Mouse (Mus musculus) ovary, postnatal 36 days (tissue): Measurements from ENCODE around the gene Tspan9.

Source experiments
- DNase-seq: peaks from one replicate; pipeline ENCODE4 v3.0.0; 2022; ENCODE audit warnings: low spot score, mixed read lengths

The Tspan9 gene

GRCm38 (mm10) chr6:128036597-128036996 is 106.8 kb downstream of the Tspan9 start:
- DNase-seq, result no peak

- no peak for DNase-seq
Measured at GRCm38 (mm10) chr6:128035930-128036309, 107.5 kb downstream of the Tspan9 start.

- DNase-seq, result peak; percentile 28
Measured at GRCm38 (mm10) chr6:128035250-128035929, 108.0 kb downstream of the Tspan9 start.

GRCm38 (mm10) chr6:128034317-128035249 is 108.8 kb downstream of the Tspan9 start:
- DNase-seq, result peak; percentile 72

- DNase-seq, result no peak
Measured at GRCm38 (mm10) chr6:128033868-128034250, 109.5 kb downstream of the Tspan9 start.

GRCm38 (mm10) chr6:128033172-128033867 is 110.1 kb downstream of the Tspan9 start:
- DNase-seq, result peak; percentile 33

DNA sequence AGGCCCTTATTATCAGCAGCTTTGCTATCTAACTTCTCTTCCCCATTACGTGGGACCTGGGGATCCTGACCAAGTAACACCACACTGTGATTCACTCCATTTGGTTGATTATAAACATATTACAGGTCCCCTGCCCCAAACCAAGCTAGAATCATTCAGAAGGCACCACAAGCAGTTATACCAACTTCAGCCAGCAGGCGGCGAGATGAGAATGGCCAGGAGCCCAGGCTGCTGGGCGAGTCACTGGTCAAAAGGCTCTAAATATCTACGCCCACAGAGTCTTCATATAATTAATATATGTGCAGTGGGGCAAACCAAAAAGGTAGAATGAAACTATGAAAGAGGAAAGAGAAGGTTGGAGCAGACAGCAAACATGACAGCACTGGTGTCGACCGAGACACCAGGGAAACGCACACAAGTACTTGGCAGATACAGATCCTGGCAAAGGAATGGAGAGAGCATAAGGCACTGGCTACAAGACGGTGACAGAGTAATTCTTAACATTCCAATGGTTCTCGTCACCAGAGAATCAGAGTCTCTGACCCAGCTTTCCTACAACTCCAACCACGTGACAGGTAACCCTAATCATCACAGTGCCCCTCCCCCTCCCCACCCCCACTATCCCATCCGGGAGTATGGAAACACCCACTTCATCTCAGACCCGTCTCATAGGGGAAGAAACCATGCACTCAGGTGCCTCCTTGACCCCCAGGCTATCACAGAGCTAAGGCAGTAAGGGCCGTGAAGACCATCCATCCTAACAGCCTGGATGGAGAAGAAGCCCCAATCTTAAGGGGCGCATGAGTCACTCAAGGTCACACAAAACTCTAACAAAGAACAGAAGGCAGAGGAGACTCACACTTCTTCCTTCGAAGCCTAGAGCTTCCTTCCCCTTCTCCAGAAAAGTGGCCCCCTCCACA is 110.9 kb downstream of the Tspan9 start:
- DNase-seq, result peak; percentile 75

DNA sequence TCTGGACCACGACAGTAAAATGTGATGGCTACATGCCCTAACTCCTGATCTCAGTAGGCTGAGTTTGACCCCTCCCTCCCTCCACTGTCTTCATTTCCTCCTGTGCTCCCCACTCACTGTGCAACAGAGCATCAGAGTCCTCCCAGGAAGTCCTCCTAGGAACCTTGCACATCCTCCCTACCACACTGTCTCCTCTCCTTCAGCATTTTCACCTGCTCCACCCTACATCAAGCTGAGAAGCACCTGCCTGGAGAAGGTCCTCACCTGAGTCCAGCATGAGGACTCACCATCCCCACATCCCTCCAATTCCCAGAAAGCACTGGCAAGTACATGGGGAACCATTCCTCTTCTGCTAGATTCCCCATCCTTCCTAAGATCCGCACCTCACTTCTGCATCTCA is 111.8 kb downstream of the Tspan9 start:
- no peak for DNase-seq

DNA sequence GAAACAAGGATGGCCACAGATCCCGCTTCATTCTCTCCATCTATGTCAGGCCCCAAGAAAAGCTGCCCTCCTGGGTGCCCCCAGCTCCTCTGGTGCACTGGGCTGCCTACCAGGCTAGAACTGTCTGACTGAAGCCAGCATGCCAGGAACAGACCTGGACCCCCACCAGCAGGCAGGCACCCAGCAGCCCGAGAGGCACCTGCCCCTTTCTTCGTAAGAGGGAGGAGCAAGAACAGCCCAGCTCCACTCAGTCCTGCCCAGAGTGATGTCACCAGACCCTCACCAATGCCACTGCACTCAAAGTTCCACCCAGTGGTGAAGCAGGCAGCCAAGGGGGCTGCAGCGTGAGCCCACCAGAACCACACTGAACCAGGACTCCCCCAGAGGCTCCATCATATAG is 112.3 kb downstream of the Tspan9 start:
- DNase-seq, result no peak

GRCm38 (mm10) chr6:128030475-128030874 is 112.9 kb downstream of the Tspan9 start:
- no peak for DNase-seq

DNA sequence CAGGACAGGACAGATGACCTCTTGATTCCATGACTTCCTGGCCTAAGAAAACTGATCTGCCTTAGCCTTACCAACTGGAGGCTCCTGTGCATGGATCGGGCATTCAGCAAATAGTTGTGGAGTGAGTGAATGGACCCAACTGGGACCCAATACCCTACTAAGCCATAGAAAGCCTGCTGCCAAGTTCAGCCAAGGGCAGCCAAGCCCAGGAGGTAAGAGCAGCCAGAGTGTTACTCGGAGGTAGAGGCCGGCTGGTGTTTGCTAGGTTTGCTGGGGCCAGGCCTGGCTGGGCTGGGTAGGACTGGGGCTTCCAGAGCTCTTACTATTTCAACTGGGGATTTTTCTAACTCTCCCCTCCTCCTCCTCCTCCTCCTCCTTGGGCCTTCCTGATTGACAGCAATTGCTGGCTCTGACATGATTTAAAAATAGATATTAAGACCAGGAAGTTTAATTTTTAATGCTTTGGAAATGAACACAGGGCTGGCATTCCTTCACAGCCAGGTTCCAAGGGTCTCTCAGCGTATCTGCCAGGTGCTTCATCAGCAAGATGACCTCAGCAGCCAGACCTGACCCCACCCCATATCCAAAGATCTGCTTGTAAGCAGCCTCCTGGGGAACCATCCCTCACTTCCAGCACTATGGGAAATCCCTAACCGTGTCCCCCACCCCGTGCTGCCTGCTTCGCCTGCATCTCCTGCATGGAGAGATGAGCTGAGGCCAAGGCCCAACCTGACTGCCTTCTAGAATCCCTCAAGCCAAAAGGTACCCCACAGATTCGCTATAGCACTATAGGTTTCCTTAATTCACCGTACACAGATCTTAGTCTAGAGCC is 113.7 kb downstream of the Tspan9 start:
- DNase-seq, result no peak

DNA sequence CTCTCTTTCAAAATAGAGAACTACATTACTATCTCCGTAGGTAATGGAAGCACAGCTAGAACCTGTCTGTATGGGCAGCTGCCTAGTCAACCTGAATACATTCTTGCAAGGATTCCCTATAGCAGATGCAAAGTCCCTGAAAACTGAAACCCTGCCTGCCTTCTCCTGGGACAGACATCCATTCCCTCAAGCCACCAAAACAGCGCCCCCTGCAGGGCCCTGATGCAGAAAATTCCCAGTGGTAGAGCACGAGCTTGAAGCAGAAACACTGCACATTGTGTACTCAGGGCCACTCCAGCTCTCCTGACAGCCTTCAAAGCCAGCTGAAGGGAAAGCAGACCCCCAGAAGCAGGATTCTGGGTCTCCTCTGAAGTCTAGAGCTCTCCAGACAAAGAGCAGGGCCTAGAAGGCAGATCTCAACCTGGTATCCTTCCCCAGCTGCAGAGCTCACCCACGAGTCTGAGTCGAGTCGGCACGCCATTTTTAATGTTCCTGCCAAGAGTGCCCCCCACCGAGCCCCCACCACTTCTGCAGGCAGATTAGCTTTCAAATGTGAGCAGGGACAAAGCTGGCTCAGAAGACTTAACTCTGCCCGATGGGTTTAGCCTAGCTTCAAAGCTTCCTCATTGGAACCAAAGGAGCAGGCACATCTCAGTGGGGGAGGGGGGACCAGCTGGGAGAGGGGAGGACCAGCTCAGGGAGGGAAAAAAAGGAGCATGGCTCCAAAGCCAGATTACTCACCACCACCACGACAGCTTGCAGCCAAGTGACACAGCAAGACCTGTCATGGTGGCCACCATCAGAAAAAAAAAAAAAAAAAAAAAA is 115.1 kb downstream of the Tspan9 start:
- peak; percentile 60 for DNase-seq

GRCm38 (mm10) chr6:128025997-128026396 is 117.4 kb downstream of the Tspan9 start:
- no peak for DNase-seq

DNA sequence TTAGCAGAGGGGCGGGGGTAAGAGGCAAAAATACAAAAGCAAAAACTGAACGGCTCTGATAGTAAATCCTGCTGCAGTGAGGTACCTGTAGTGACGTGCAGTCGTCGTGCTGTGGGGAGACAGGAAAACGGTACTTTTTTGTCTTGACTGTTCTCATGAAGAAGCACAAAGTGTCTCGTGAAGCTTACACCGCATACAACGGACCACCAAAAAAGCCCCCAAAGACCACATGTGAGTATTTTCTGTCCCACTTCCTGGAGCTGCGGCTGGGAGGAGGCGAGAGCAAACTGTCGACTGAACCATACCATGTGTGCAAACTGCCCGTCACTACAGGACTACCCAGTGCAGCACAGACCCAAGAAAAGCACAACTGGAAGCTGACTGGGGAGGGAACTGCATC is 117.8 kb downstream of the Tspan9 start:
- DNase-seq, result no peak

- no peak for DNase-seq
Measured at GRCm38 (mm10) chr6:128022207-128022606, 121.2 kb downstream of the Tspan9 start.

GRCm38 (mm10) chr6:128021931-128022202 is 121.5 kb downstream of the Tspan9 start:
- DNase-seq, result no peak

DNA sequence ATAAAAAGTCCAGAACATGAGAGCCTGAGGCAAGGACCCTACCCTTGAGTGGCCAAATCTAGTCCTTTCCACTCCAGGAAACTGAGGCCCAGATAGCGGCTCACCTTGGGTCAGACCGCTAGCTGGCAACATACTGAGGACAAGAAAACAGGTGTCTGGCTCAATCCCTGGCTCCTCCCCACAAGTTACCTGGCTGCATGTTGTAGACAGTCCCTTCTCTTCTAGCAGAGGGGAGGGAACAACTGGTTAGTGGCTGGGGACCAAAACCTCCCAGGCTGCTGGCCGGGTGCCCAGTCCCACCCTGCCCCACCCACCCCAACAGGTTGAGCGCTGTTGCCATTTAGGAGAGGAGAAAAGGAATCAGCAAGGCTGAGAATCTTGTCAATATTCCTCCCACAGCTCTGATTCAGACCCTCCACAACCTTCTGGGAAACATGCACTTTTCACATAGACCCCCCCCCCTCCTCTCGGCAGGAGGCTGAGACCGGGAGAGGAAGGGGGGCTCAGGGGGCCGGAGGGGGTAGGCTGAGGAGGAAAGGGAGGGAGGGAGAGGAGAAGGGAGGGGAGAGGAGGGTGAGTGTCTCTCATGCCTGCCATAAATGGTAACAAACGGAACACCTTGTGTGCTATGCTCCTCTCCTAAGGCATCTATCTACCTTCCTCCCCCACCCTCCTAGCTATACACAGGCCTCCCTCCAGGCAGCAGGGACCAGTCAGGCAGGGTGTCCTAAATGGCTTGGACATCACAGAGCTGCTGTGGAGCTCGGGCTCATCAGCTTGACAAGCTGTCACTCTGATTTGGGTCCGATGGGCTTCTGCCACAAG is 122.1 kb downstream of the Tspan9 start:
- no peak for DNase-seq

DNA sequence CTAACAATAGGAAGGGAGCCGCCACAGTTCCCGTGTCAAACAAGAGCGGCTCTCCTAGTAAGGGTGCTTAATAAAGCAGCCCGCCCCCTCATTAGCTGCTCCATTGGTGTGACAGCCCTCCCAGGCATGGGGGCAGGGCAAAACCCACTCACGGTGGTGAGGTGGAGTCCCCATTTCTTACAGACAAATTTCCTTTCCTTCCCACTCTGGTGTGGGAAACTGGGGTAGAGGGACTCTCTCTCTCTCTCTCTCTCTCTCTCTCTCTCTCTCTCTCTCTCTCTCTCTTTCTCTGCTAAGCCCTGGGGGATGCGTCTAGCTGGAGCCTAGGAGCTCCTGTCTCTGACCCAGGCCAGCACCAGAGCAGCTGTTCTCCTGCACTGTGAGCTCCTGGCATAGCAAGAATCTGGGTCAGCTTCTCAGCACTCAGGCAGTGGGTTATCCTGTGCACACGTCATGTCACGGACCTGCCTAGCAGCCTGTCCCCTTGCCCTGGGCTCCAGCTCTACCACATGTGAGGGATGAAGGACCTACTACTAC is 122.8 kb downstream of the Tspan9 start:
- no peak for DNase-seq

DNA sequence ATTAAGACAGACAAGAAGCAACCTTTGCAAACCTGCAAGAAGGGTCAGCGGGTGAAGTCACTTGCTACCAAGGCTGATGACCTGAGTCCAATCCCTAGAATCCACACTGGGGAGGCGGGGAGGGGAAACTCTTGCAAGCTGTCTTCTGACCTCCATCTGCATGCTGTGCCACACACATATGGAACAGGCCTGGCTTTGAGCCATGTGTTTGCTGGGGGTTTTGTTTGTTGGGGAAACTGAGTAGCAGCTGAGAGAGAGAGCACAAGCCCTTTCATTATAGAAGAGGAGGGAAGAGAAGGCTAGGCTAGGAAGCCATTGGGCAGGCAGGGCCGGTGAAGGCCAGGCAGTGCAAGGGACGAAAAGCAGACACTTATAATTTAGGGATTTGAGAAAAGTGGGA is 123.3 kb downstream of the Tspan9 start:
- DNase-seq, result no peak
